Mouse (Mus musculus): ENCODE measurements around the gene Fermt3.
"Not testable (repeated sequence)": the region's sequence is repeated elsewhere in the genome, so short reads cannot be mapped to it uniquely, and the experiment has no call there.

The Fermt3 gene

DNA sequence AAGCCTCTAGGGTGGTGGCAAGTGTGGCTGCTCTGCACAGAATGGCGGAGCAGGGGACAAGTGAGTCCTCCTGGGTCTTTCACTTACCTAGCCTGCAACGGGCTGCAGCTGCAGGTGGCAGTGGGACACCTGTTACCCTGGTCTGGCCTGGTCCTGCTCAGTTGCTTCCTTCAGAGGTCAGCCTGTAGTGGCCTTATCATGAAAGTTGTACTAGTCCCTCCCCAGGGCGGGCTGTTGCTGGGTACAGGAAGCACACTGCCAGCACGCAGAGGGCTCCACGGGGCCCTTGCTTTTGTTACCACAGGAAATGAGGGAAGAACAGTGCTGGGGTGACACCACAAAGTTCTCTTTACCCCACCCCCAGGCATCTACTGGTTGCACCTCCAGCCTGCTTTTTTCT is at the start of gene Fermt3:
Gene Fermt3 (minus strand): TSS at position 279 of the 400 bp plus-strand sequence.
- DNase-seq = no peak

DNA sequence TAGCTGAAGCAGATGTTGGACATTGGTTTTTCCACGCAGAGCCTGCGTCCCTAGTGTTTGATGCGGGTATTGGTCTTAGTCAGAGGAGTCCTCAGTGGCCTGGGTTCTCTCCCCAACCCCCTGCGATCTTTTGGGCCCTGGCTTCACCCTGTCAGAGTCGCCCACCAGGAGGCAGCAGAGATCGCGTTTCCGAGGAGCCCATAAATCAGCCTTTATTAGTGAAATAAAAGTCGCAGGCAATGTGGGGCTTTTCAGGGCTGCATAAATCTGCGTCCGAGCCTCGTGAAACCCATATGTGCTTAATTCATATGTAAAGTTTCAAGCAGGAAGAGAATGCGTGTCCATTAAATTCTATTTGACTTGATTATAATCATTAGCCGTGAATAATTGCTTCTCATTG is 48.9 kb upstream of the Fermt3 start:
- peak; percentile 87 for DNase-seq

DNA sequence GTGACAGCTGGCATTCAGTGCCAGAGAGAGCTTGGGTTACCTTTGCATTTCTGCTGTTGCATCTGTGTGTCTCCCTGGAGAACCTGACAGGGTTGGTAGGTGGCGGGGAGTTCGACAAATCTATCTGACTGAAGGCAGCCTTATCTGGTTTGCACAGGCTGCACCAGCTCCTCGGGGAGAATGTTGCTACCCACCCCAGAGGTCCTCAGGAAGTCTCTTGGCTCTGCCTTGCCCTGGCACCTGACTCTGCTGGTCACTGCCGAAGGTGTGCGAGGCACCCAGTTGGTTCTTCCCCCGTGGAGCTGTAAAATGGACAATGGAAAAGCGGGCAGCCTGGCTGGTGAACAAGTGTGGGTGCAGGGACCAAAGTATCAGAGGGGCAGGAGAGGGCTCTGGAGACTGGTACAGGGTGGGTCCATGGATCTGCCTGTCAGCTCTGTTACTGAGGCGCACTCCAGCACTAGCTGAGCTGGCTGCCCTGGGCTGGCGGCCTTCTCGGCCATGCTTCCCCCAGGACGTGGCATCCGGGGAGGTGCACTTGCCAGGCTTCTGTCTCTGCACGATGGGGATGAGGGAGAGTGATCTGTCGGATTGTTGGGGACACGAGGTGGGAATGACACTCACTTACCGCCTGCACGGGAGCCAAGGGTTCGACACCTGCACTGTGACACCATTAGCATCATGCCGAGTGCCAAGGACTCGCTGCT is 48.2 kb upstream of the Fermt3 start:
- peak; percentile 28 for DNase-seq

DNA sequence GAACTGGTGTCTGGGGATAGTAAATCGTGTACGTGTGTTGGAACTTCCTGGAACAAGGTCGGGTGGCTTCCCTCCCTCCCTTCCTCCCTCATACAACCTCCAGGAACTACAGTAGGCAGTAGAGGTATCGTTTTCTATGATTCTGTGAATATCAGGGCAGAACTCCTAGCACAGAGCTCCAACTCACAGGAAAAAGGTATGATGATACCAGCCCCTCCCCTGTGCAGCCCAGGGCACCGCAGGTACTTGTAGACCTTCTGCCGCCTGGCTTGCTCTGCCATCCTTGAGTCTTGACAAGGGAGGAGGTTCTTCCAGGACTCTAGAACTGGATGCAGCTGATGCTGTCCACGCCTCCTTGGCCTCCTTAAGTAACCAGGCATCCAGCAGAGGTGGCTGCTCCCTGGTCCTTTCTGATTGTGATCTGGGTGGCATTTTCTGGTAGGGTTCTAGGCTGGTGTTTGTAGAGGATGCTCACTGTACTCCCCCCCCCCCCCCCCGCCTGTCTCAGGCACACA is 47.6 kb upstream of the Fermt3 start:
- DNase-seq = no peak

DNA sequence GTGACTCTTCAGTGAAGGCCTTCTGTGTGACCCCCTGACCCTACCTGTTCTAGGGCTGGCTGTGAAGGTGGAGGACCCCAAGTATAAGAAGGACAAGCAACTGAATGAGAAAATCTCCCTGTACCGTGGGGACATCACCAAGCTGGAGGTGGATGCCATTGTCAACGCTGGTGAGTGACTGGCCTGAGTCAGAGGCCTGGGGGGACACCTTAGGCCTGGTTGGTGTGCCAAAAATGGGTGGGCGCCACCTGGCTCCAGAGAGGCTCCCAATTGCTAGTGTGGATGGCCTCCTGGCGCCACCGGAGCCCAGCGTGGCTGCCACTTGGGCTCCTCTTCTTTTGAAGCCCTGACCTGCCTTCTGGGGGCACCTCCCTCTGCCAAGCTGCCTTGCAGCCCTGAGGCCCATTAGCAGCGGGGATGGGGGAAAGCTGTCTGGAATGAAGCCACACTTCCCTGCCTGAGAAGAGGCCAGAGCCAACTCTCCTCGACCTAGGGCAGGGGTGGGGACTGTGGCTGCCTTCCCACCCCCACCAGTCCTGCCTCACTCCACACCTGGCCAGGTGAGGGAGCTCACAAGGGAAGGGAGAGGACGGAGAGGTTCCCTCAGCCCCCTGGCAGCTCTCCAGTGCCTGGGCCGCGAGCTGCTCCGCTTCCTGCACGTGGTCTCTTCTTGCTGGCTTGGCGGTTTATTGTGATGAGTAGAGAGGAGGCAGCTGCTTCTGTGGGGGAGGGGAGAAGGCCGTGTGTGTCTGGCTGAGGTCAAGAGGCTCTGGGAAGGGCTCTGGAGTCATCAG is 47.0 kb upstream of the Fermt3 start:
- no peak for DNase-seq

DNA sequence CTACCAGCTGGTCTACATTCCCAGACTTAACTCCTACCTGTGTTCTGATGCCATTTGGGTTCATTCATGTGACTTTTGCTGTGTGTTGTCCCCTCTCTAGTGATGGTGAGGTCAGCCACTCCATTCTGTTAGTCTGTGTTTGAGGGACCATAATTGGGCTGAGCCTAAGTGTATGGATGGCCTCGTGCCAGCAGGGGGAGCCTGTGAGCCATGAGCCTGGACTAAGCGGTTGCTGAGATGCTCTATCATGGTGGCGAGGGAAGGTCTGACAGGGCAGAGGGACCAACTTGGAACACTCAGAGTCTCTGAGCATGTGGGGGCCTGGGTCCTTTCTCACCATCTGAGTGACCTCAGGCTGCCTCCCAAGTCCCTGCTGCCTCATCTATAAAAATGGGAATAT is 45.3 kb upstream of the Fermt3 start:
- DNase-seq = peak; percentile 84

DNA sequence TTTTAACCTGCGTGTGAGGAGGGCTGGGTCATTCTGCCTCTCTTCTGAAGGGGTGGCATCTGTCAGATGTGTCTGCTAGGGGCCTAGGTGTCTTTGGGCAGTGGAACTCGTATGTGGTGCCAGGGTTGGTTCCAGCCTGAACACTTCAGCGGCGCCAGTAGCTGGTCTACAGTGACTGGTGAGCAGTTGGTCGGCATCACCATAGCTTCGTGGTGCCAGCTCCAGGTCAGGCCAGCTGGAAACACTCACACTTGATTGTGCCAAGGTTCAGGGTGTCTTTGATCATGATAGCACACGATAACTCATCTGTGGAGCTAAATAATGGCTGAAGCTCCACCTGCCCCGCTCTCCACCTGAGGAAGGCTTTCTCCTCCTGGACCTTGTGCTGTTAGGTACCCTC is 43.6 kb upstream of the Fermt3 start:
- DNase-seq = no peak

DNA sequence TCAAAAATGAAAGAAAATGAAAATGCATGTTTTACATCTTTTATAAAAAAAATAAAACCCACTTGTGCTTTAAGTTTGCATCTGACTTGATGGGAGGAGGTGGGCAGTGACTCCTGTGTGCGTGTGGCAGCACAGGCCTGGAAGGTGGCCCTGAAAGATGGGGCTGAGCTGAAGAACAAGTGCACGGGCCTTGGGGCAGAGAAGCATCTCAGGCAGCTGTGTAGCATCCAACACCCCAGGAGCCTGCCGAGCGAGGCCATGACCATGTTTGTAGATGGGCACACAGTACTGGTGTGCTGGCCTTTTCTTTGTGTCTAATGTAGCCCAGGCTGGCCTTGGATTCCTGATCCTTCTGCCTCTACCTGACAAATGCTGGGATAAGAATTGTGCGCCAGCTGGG is 42.8 kb upstream of the Fermt3 start:
- no peak for DNase-seq

DNA sequence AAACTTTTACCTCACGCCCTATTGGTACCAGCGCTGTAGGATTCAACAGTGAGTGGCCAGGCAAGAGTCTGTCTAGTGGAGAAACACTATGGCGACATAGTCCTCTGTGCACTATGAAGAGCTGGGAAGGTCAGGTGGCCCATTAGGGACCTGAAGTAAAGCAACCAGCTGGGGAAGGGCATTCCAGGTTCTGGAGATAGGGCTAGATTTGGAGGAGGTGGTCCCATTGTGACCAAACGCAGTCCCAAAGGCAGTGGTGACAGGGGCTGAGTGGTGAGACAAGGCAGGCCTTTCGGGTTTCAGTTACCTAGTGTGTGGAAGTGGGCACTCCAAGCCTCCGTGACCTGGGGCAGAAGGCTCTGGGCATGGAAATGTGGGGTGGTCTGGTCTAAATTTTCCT is 39.3 kb upstream of the Fermt3 start:
- no peak for DNase-seq

DNA sequence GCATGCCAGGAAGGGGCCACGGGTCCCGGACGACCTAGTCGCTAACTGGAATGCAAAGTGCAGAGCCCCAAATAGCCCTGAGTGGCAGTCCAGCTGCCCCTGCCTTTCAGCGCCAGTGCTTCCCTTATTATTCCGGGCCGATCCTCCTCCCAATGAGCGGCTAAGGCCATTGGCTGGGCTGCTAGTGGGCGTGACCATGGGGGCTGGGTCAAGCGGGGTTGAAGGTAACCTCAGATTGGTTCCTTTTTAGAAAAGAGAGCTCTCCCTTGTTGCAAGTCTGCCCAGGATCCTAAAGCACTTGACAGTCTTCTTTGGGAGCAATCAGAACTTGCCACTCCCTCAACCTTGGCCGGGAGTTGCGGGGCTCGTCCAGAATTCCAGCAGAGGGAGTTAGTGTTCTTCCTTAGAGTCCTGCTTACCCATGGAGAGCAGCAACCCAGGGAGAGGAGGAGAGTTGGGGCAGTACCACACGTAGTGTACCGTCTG is 38.5 kb upstream of the Fermt3 start:
- peak; percentile 76 for DNase-seq

DNA sequence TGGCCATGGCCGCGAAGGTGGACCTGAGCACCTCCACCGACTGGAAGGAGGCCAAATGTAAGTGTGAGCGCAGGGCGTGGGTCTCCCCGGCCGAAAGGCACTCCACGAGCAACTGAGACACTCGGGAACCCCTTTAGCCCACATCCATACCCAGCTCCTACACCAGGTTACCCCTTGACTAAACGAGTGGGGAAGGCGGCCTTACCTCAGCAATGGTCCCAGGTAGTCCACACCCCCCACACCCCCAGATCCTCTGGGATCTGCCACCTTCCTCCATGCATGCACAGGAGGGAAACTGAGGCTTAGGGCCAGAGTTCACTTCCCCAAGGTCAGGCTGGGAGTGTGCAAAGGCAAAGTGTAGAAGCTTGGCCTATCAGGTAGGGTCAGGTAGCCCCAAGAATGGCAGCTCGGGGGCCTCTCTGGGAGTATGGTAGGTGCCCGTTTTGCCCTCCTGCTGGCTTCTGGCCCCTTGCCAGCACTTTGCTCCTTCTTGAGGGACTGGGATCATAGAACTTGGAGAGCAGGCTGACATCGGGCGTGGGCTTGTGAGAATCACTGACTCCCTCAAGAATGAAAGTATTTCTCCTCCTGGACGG is 38.0 kb upstream of the Fermt3 start:
- peak; percentile 65 for DNase-seq

DNA sequence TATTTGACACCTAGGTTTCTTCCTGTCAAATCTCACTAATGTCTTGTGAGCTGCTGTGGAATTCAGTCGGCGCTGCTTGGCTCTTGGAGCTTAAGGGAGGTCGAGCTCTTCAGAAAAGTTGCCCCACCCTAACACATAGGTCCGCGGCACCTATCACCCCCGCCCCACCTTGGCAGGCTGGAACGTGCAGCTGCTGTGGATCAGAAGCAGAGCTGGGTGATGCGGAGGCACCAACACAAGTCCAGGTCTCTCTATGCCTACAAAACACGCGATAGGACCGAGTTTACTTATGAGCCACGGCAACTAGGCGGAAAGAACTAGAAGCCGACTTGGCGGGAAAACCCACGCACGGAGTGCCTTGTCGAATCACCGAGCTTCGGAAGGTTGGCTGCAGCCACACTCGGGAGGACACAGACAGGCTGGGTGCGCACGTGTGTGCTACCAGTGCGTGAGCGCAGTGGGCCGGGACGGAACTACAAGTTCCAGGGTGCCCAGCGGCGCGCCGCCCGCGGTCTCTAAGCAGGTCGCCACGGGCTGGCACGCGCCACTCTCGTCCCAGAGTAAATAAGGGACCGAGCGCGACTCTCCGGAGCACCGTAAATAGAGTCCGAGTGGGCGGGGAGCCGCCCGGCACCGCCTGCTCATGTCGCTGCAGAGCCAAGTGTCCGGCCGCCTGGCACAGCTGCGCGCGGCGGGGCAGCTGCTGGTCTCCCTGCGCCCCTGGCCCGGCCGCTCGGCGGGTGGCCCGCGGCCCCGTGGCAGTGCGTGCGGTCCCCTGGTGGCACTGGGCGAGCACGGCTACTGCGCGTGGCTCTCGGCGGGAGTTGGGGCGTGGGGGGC is 37.2 kb upstream of the Fermt3 start, which contains the start of gene Macrod1:
Gene Macrod1 (plus strand): TSS at position 563 of the 840 bp plus-strand sequence.
- peak; percentile 75 for DNase-seq

DNA sequence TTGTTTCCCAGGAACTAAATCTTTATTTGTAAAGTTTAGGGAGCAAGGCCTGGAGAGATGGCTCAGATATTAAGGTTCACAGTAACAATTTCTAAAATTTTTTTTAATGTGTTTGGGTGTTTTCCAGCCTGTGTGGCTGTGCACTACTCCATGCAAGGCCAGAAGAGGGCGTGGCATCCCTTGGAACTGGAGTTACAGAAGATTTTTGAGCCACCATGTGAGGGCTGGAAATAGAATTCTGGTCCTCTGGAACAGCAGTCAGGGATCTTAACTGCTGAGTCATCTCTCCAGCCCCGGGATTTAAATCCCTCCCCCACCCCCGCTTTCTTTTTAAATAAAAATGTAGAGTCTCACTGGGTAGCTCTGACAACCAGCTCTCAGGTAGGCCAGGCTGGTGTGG is 35.9 kb upstream of the Fermt3 start:
- DNase-seq = no peak

DNA sequence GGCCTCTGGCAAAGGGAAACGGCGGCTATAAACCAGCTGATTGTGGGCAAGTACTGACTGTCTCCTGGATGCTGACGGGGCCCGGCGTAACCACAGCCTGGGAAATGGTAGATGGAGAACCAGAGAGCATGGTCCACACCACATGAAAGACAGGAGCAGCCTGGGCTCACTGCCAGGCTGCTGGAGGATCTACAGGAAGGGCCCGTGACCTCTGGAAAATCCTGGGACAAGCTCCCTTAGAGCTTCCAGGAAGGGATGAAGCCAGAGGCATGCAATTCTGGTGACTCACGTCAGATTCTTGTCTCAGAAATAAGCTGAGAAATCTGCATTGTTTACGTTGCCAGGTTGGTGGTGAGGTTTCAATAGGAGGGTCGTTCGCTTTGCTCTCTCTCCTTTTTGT is 35.5 kb upstream of the Fermt3 start:
- DNase-seq = no peak

DNA sequence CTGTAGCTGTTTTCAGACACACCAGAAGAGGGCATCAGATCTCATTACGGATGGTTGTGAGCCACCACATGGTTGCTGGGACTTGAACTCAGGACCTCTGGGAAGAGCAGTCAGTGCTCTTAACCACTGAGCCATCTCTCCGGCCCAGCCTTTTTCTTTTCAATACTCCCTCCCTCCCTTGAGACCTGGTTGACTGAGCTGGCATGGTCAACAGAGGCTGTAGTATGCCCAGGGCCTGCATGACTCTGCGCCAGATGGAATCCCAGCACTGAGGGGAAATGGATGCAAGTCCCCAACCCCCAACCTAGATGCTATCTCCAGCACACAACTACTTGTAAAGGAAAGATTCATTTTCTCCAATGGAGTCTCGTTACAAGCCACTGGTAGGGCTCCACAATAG is 34.1 kb upstream of the Fermt3 start:
- not testable (repeated sequence) for DNase-seq

DNA sequence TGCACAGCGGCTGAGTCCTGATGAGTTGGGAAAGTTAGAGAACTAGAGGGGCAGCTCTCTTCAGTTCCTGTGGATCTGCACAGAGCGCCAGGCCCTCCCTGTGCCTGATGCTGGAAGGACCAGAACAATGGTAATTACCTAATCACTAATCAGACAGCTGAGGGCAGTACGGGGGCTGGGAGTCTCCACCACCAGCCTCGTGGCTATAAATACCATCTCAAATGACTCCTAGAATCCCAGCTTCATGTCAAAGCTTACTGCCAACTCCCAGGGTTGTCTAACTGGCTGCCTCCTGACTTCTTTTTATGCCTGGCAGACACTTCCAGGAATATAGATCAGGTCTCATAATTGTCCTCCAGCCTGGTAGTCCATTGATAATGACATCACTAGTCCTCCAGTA is 25.4 kb upstream of the Fermt3 start:
- DNase-seq = no peak

DNA sequence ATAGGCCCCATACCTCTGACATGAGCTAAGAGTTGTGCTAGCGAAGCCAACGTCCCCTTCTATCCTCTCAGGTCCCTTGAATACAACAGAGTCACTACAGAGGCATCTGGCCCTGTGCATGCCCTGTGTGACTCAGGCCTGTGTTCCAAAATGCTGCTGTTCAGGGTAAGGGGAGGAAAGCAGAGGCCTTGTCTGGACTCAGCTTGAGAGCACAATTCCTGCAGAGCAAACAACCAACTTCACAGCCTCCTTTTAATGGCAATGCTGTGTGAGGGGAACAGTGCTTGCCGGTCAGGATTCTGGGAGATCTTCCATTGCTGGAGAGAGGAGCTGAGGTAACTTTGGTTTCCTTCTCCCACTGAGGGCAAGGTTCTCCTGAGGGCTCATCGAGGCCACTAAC is 25.0 kb upstream of the Fermt3 start:
- no peak for DNase-seq

DNA sequence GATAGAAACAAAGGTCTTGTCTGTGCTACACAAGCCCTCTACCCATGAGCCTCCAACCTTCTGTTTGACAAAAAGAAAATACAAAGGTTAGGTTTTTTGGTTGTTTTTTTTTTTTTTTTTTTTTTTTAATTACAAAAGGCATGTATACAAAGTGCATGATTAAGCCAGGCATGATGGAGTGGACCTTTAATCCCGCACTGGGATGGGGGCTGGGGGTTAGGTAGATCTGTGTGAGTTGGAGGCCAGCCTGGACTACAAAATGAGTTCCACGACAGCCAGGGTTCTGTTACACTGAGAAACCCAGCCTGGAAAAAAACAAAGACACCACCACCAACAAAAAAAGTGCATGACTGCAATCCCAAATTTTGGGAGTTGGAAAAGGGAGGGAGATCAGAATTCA is 21.9 kb upstream of the Fermt3 start:
- DNase-seq = no peak

DNA sequence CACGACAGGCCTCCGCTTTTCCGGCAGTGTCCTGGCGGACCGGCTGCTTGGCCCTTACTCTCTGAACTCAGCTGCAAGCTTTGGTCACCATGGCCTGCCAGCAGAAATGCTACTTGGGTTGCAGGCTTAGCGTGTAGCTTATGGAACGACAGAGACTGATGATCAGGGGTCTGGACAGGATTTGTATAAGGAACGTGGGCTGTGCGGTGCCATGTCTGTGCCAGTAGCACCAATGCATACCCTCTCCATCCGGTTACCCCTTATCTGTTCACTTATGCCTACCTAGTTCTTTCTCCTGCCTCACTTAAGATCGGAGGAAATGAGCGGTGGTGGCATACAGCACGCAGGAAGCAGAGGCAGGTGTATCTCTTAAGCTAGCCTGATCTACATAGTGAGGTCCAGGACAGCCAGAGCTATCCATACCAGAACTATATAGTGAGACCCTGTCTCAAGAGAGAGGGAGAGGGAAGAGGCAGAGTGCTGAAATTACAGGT is 21.4 kb upstream of the Fermt3 start:
- no peak for DNase-seq

DNA sequence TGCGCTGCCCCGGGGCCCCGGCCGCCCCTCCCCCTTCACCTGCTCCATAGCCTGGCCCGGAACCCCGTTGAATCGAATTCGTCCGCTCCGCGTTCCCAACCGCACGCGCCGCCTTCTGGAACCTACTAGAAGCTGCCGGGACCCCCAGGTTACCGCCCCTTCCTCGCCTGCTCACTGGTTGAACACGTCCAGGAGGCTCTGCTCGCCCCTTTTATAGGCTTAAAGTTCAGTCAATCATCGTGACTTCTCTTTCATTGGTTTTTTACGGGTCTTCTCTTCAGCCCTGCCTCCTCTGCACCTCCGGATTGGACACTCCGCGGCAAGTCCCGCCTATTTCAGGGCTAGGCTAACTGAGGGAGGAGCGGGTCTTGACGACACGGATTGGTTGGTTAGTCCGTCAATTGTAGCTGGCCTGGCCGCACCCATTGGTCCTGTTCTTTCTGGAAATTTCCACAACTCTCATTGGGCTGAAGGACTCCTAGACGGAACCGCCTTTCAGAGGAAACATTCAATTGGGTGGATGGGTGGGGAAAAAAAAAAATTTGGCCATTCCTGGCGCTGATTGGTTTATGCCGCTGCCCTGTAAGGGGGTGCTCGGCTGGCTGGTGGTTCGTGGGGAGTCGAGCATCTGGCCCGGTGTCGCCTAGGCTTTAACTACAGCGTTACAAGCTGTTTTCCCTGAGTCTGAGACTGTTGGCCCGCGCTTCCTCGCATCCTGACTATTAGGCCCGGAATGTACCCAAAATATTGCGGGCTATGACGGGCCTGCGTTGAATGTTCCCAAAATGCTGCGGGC is 20.8 kb upstream of the Fermt3 start, which contains the start of gene Stip1:
Gene Stip1 (minus strand): TSS at position 127 of the 796 bp plus-strand sequence.
- DNase-seq = peak; percentile 98

DNA sequence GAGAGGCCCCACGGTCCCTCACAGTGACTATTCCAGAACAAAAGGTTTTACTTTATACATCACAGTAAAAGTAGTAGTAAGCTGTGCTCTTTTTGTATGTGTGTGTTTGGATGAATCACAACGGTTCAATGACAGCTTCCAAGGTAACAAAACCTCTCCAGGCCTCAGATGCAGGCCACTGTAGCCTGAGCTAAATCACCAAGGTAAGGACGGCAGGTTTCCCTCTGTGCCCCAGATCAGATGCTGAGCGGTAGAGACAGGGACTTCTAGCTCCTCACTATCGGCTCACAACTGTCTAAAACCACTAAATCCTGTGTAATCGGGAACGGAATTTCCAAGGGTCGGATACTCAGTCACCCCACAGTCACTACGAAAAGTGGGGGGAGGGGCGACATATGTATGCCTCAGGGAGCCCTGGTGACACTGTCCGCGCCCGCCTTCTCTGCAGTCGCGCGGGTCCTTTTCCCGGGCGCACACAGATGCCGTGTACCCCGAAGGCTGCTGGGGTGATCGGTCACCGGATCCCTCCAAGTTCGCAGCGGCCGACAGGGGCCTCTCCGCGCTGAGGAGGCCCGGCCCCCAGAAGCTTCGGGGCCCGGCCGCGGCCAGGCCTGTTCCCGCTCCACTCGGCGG is 19.9 kb upstream of the Fermt3 start:
- peak; percentile 63 for DNase-seq
